Mouse (Mus musculus) gastrocnemius, adult 2 months (tissue): ENCODE results near the gene Mycbp2. TPM values are rescaled to one million over a fixed set of nuclear protein-coding genes. Genes with fewer than 3 reads are reported as not detected.

Source experiments
- DNase-seq: peaks from one replicate; pipeline ENCODE4 v3.0.0; 2022
- H3K27ac ChIP-seq: fragments of 200-600 bp; 2 replicates; pipeline ENCODE4 v1.8.1; 2022; ENCODE audit warnings: mild to moderate bottlenecking
- H3K4me3 ChIP-seq: fragments of 200-600 bp; 2 replicates; pipeline ENCODE4 v1.8.1; 2022; ENCODE audit warnings: mild to moderate bottlenecking, moderate library complexity
- CTCF ChIP-seq: fragments of 200-600 bp; IDR thresholded peaks from 2 replicates; pipeline ENCODE4 v1.8.1; 2022; ENCODE audit warnings: antibody characterized with exemption, mild to moderate bottlenecking, moderate library complexity
- intact Hi-C: fragments of 180-260 bp; cut with DNase I; formaldehyde crosslinking; loops from one replicate; pipeline ENCODE4 v1.15.1; 2025
- total RNA-seq, 2 experiments: library from RNA; stranded (reverse); gene quantifications; 2 replicates each; pipeline ENCODE4 v1.2.3; 2021

Gene Mycbp2
- total RNA-seq, 2 experiments from 2014 or later, result 24.4 to 25.6 TPM

DNA sequence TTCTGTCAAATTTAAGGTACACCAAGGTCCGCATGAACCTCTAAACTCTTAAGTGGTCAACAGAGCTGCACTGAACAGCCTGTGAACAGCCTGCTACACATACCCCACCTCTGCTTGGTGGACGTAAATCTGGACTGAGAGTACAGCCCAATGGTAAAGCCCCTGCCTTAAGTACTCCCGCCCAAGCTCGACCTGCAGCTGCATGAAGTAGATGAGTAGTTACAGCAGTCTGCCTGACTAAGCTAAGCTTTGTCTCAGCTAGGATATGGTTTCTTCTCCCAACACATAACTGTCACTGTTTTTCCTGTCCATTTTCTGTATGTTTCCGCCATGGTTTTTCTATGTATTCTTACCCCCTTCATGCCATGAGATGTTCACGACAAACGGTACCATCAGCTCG is 250.8 kb downstream of the Mycbp2 start:
- intact Hi-C loops, result no loop called here
- no peak for TF ChIP-seq CTCF
- DNase-seq, result no peak

DNA sequence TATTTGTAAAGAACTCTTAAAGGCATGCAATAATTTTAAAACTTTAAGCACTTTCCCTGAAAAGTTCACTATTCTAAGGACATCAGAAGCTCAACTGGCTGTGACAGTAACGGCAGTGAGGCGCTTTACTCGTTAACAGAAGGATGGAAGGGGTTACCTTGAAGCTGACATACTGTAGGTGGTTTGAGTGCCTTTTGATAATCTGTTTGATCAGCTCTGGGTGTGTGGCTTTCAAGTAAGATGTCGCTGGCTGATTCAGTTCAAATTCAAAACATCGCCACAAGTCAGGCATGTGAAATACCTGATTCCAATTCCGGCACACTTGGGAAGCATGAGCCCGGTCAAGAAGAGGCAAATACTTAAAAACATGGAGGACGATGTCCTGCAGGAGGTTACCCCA is 251.6 kb downstream of the Mycbp2 start:
- TF ChIP-seq CTCF, result no peak
- DNase-seq, result no peak
- no peak overlapping the region for H3K4me3 ChIP-seq
- intact Hi-C loops, result no loop called here
- H3K27ac ChIP-seq, result no peak overlapping the region

More for the DNA sequence above, 250.8 kb downstream of the Mycbp2 start:
- H3K27ac ChIP-seq, result peak overlapping the region; percentile 100
- no peak overlapping the region for H3K4me3 ChIP-seq

DNA sequence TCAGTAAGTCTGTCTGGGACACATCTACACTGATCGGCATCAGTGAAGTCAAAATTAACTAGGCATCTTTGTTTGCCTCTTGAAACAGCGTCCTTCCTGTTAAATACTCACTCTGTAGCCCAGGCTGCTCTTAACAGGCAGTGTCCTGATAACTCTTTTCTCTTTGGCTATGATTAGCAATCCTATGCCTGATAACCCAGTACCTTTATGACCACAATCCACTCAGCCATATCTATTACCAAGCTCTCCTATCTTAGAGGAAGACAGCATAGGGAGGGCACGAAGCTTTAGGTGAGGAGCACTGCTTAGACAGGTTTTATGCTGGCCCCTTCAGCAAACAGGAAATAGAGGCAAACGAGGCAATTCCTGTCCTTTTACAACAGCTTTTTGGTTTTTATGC is 252.9 kb downstream of the Mycbp2 start:
- Histone ChIP-seq H3K4me3 (no peak overlapping the region), H3K27ac (peak overlapping the region; percentile 29)
- TF ChIP-seq CTCF, result no peak
- DNase-seq, result no peak
- intact Hi-C loops, result no loop called here

DNA sequence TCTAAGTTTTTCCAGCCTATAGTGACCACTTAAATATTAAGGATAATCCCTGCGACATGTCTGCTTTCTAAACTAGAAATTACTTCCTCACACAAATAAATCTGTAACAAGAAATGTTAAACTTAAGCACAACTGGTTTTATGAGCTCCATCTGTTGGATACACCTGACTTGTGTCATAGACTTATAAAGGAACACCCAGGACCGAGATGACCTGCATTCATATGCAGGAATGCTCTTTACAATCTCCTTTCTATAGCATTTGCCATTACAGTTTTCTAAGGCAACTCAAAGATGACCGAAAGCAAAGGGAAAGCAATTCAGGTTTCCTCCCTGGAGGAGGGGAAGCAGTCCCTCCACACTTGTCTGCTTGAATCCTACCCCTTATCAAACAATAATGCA is 253.4 kb downstream of the Mycbp2 start:
- TF ChIP-seq CTCF, result no peak
- Histone ChIP-seq H3K4me3 (no peak overlapping the region), H3K27ac (peak overlapping the region; percentile 29)
- no peak for DNase-seq
- intact Hi-C loops, result no loop called here

DNA sequence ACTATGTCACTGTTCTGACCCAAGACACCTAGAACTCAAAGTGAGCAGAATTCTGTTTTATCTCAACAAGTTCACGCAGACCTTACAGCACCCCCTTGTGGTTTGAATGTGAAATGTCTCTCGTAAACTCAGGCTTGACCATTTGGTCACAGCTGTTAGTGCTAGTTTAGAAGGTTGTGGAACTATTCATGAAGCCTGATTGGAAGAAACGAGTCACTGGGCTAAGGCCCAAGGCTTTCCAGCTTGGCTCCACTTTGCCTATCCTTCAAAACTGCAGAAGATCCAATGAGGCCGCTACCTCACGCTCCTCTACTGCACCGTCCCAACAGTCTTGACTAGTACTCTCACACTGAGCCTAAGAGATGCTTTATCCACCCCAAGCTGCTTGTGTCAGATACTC is 258.0 kb downstream of the Mycbp2 start:
- peak; percentile 31 for DNase-seq
- intact Hi-C loops, result no loop called here
- no peak overlapping the region for H3K4me3 ChIP-seq
- H3K27ac ChIP-seq, result 0 out of 2 replicates have a peak overlapping the region, but pooled peaks have one; percentile 9
- TF ChIP-seq CTCF, result peak; percentile 82

DNA sequence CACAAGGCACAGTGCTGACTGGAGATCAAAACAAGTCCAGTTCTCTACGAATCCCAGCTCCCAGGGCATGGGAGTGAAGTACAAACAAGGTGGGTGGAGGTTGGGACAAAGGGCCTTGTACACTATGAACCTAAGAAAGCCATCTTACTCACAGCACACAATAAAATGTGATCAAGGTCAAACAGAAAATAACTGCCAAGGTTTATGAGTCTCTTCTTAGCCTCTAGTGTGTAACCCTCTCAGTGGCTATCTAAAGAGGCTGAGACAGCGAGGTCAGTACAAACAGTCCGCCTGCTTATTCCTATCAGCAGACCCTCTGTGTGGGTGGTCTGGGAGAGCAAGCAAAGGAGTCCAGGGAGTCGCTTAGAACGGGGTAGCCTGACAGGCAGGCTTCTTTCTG is 258.8 kb downstream of the Mycbp2 start:
- DNase-seq, result no peak
- intact Hi-C loops, result loop anchor here (2.0 kb wide), 1 partner anchor 17 kb away; the partner anchor contains the start of gene Cln5
- TF ChIP-seq CTCF, result no peak
- Histone ChIP-seq H3K4me3 (no peak overlapping the region), H3K27ac (peak overlapping the region; percentile 2; the same call in 1 of the 2 replicates)

DNA sequence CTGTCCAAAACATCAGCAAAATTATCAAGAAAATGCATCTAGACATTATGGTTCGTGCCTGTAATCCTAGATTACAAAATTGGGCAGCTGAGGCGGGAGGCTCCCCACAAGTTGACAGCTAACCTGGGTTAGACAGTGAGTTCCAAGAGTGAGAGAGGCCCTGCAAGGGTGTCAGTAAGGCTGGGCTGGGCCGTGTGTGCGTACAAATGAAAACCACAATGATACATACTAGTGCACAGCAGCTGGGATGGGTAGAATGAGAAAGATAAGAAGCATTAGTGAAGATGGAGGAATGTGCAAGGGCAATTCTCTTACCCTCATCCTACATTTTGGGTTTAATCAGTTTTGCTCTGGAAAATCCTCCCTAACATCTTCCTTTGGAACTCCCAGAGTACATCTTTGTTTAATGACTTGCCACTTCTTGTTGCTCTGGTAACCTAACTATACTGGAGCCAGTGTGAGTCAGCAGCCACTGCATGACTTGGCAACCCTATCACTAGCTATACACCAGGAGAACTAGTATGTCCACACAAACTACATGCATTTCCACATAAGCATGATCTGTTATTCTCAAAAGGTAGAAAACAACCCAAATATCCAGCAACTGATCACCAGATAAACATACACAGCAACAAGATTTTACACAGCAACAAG is 259.8 kb downstream of the Mycbp2 start:
- H3K4me3 ChIP-seq, result no peak overlapping the region
- no peak overlapping the region for H3K27ac ChIP-seq
- intact Hi-C loops, result loop anchor here (2.0 kb wide), 1 partner anchor 16 kb away; the partner anchor contains the start of gene Cln5
- DNase-seq, result no peak
- TF ChIP-seq CTCF, result no peak

DNA sequence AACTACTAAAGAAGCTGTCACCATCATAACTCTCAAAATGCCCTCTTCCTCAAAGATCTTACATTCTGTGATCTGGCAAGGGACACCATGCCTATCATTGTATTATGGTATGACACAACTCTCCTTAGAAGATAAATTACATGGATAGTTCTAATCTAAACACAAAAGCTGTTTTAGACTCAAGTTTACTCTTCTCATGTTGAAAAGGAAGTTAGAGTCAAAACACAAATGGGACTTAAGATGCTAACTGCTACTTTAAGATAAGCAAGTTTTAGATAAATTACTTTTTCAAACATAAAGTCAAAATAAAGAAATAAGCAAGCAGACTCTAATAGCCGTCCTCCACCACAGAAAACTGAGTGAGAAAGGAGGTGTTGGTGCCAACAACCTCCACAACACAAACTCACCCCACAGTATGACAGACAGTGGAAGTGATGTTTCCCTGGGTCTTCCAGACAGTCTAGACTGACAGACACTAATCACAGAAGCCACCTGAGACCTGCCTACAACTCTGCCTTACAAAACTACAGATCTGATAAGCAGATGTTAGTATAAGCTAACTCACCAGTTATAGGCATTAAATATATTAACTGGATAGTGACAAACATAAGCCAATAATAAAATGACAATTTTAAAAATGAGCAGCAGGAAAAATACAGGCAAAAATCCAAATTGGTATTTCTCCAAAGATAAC is 260.6 kb downstream of the Mycbp2 start:
- no peak for DNase-seq
- intact Hi-C loops, result loop anchor here (2.0 kb wide), 1 partner anchor 15 kb away; the partner anchor contains the start of gene Cln5
- Histone ChIP-seq H3K4me3 (no peak overlapping the region), H3K27ac (no peak overlapping the region)
- TF ChIP-seq CTCF, result no peak

DNA sequence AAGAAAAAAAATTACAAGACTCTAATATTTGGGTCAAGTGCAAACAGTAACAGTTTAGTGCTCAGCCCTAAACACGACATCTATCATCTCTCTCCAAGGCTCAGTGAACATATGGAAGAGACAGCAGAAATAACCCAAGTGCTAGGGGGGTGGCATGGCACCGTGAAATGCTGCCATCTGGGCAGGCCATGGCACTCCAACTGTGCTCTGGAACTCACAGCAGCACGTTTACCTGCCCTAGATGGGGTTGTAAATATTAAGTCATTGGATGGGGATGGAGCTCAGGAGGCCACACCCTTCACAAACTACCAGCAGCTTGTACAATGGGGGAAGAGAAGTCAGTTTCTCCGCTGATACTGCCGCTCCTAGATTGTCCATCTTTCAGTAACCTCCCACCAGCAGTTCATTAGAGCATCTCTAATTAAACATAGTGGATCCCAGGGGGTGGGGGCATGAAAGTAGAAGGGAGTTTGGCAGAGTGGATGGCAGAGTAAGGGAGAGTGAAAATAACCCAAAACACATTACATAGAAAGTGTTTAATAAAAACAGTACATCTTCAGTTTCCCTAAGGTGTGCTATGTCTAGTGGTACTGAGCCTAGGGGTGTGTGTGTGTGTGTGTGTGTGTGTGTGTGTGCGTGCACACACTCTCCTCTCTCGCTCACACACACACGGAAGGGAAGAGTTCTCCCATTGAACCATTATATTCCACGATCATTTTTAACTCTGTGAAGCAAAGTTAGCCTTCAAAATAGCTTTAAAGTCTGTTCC is 267.2 kb downstream of the Mycbp2 start:
- DNase-seq, result no peak
- TF ChIP-seq CTCF, result no peak
- Histone ChIP-seq H3K4me3 (no peak overlapping the region), H3K27ac (no peak overlapping the region)
- intact Hi-C loops, result no loop called here

DNA sequence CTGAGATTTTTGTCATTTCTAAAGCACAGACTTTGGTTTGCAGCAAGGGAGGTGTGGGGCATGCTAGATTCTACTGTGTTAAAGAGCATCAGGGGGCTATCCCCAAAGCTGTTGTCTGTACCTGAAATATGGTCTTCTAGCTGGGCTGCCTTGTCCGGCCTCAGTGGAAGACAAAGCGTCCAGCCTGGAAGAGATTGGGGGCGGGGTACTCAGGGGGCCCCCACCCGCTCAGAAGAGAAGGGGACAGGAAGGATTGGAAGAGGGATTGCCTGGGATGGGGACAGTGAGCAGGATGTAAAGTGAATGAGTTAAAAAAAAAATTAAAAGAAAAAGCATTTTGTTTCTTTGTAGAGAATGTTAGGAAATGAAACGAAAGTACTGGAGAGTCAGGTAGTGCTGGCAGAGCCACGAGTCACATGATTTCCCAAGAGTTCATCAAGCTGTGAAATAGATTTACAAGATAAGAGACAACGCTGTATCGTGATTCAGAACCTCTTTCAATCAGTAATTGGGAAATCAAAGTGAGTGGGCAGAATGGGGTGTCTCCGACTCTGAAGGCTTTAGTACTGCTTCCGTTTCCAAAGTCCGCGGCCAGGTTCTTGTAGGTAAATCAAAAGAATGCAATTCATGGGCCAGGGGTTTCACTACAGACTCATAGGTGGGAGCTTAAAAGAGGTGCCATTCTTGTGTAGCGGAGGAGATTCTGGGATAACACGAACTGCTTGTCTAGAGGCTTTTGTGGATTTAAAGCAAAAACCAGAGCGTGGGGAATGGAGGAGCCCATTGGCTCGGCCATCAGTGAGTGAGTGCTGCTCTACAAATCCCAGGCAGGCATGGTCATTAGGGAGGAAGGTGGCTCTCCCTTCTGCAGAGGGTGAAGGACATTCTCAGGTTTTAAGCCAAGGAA is 268.4 kb downstream of the Mycbp2 start:
- intact Hi-C loops, result no loop called here

DNA sequence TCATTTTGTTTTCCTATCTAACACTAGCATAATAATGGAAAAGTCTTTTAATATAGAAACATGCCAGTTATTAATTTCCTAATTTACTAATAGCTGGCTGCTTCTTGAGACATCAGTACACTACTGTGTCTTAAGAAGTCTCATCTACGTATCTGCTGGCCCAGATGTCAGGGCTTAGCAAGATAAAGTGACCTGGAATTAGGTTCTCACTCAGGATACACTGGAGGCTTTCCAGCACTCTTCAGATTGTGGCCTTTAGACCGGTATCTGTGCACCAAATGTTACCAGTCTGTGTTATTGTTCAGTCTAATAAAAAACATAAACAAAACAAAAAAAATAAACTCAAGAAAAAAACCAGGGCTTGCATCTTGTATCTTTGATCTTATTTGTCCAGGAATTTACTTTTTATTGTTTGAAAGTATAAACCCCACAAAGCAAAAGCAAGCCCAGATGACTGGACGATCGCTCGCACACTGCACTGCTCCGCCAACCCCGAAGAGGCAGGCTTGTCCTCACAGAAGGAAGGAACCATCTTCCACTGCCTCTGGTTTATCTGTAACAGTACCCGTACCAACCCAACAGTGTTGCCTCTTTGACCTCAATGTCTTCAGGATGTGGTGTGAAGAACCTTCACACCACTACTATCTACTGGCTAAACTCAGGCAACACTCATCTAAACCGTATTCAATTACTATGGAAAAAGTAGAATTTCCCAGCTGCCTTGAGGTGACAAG is 269.2 kb downstream of the Mycbp2 start:
- no peak for TF ChIP-seq CTCF
- Histone ChIP-seq H3K27ac (no peak overlapping the region), H3K4me3 (no peak overlapping the region)
- intact Hi-C loops, result no loop called here
- DNase-seq, result no peak

More for the DNA sequence above, 268.4 kb downstream of the Mycbp2 start:
- no peak overlapping the region for H3K27ac ChIP-seq
- no peak for TF ChIP-seq CTCF
- no peak overlapping the region for H3K4me3 ChIP-seq
- no peak for DNase-seq

DNA sequence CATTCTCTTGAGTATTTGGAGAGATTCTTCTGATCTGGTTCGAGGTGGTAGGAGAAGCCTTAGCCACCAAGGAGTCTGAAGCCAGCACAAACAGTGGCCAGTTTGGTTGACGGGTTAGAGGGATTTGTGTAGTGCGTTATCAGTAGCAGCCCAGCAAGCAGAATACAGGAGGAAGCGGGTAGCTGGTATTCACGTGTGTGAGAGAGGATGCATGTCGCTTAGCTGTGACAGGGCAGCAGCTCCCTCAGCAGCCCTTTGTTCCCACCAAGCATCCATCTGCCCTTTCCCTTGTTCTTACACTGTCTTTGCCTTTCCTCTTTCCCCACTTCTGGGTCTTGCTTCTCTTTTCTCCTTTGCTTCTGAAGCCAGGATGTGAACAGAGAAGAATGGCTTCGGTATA is 271.4 kb downstream of the Mycbp2 start:
- H3K4me3 ChIP-seq, result no peak overlapping the region
- H3K27ac ChIP-seq, result no peak overlapping the region
- DNase-seq, result no peak
- intact Hi-C loops, result no loop called here
- no peak for TF ChIP-seq CTCF
